Mouse (Mus musculus): ENCODE measurements around the gene Spock2. TPM values are rescaled to one million over a fixed set of nuclear protein-coding genes. Genes with fewer than 3 reads are reported as not detected.
"Not testable (repeated sequence)": the region's sequence is repeated elsewhere in the genome, so short reads cannot be mapped to it uniquely, and the experiment has no call there.

The Spock2 gene
- total RNA-seq, 2 experiments from 2014 or later: not detected

DNA sequence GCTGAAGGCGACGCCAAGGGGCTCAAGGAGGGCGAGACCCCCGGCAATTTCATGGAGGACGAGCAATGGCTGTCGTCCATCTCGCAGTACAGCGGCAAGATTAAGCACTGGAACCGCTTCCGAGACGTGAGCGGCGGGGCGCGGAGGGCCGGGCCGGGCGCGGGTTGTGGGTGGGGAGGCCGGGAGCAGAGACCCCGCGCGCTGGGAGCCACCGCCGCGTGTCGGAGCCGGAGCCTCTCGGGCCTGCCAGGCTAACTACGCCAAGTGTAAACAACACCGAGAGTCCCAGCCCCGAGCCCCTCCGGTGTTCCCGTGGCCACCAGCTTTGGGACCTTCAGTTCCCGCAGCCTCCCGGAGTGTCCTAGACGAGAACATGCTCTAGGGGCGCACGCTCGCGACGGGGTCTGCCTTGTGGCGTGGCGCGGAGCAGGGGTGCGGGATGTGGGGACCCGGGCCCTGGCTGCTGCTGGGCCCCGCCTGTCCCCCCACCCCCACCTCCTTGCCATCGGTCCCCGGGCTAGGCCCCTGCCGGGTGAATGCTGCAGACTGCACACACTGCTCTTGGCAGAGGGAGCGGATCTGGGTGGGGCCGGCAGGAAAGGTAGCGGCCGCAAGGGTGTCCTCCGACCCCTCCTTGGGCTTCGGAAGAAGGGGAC is 640 bp downstream of the Spock2 start:
- no peak for ATAC-seq (replicated peaks; ENCODE audit: low FRiP score, poor library complexity, severe bottlenecking)

DNA sequence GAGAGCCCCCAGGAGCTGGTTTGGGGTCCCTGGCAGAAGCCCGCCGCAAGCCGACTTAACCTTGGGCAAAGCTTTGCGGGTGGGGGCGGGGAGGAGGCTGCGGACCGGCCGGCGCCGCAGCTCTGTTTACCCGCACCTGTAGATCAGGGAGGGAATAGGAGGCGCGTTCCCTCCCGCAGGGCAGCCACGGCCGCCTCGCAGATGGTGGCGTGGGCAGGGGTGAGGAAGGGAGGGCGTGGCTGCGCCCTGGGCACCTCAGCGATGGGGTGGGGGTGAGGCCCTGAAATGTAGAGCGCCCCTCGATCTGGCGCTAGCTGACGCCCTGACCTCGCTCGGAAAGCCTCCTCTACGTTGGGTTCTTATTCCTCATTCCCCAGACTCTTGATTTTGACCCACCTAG is 1.4 kb downstream of the Spock2 start:
- no peak for ATAC-seq (replicated peaks; ENCODE audit: low FRiP score, poor library complexity, severe bottlenecking)

DNA sequence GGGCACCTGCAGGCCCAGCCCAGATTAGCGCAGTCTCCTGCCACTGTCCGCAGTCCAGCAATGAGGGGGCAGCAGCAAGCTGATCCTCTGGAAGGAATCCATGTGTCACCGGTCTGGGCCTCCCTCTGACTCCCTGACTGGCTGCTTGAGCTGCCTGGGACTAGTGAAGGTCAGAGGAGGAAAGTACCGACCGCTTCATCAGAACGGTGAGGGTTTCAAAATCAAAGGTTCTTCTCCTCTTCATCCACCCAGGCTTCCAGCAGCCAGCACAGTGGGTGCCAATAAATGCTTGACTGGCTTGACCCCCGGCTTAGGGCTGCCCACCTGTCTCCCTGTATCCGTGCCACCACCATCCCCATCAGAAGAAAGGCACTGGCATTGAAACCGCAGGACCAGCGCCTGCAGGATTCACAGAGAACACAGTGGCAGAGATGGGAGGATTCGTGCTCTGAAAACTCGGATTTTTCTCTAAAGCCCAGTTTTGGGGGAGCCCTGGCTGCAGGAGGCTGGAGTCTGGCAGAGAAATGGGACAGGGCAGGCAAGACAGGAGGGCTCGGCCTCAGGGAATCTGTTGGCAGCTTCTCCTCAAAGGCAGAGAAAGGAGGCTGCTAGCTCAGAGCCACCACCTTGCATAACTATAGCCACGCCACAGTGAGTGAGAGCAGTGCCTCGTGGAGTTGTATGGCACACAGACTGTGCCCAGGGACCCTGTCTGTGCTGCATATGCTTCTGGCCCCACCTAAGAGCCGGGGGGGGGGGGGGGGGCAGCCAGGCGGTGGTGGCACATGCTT is 2.5 kb downstream of the Spock2 start:
- ATAC-seq (replicated peaks; ENCODE audit: low FRiP score, poor library complexity, severe bottlenecking): no peak

DNA sequence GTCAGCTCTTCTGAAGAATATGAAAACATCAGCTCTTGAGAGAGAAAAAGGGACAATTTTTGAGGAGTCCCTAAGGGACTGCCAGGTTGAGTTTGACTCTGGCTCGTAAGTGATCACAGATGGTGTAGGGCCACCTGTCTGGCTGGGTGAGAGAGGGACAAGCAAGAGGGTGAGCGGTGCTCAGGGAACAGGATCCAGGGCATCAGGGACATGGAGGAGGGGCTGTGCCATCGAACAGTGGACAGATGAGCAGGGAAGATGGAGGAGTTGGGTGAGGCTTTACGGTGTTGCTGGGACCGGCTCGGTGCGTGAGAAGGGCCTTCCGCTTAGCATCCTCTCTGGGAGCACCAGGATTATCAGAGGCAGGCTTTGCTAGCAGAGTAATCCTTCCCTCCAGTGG is 3.3 kb downstream of the Spock2 start:
- no peak for ATAC-seq (replicated peaks; ENCODE audit: low FRiP score, poor library complexity, severe bottlenecking)

DNA sequence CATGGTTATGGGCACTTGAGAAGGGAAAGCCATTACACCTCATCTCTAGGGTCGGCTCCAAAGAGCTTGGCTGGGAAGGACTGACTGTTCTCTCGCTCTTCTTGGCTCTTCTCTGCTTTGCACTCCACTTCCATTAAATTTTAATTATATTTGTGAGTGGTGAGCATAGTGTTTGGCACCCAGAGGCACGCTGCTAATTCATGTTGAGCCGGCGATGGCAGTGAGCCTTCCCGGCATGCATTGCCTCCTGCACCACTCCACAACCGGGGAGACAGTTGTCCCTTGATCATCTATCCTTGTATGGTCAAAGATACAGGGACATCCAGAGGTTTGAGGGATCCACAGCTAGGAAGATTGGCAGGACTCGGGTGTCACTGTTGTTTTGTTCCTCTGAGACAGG is 4.0 kb downstream of the Spock2 start:
- no peak for ATAC-seq (replicated peaks; ENCODE audit: low FRiP score, poor library complexity, severe bottlenecking)

DNA sequence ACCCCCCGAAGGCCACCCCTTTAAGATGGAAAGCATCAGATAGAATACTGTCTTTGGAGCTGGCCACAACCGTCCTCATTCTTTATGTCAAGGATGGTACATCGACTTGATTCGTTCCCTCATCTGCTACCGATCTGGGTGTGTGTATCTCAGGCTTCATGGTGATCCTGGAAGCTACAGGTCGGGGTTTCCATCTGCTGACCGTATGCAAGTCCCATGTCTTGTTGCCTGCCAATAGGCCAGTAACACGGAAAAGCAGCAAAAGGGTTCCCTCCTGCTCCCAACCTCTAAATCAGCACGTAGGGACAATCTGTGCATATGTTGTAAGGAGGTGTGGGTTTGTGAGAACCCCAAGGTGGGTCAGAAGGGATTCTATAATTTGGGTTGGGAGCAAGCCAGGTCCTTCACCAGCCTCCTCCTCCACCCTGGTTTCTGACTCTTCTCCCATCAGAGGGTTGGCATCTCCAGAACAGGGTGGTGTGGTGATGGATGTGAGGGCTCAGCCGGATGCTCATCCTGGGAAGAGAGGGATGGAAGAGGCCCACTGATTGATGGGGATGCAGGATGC is 5.0 kb downstream of the Spock2 start:
- no peak for ATAC-seq (replicated peaks; ENCODE audit: low FRiP score, poor library complexity, severe bottlenecking)

DNA sequence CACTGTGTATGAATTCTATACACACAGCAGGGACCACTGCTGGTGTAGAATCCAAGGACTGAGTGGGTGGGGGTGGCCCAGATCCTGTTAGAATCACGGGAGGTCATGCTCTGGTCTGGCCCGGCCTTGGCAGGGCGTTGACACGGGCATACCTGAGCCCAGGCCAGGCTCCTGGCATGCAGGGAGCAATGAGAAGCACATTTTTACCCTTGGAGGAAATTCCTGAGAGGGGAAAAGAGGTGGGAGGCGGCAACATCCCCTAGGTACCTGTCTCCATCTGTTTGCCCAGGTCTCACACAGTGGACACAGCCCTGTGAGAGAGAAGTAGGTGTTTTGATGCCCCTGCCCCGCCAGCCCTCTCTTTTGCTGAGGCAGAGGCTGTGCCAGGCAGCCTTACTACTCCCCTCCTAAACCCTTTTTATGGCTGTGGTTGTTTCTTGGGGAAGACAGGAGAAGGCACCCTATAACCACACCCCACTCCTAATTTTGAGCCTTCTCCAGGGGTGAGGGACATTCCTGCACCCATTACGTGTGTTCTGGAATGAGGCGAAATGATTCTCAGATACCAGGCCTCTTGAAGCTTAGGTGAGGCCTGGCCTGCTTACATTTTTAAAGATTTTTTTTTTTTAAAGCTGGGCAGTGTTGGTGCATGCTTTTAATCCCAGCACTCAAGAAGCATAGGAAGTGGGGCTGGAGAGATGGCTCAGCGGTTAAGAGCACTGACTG is 8.1 kb downstream of the Spock2 start:
- ATAC-seq (replicated peaks; ENCODE audit: low FRiP score, poor library complexity, severe bottlenecking): no peak

DNA sequence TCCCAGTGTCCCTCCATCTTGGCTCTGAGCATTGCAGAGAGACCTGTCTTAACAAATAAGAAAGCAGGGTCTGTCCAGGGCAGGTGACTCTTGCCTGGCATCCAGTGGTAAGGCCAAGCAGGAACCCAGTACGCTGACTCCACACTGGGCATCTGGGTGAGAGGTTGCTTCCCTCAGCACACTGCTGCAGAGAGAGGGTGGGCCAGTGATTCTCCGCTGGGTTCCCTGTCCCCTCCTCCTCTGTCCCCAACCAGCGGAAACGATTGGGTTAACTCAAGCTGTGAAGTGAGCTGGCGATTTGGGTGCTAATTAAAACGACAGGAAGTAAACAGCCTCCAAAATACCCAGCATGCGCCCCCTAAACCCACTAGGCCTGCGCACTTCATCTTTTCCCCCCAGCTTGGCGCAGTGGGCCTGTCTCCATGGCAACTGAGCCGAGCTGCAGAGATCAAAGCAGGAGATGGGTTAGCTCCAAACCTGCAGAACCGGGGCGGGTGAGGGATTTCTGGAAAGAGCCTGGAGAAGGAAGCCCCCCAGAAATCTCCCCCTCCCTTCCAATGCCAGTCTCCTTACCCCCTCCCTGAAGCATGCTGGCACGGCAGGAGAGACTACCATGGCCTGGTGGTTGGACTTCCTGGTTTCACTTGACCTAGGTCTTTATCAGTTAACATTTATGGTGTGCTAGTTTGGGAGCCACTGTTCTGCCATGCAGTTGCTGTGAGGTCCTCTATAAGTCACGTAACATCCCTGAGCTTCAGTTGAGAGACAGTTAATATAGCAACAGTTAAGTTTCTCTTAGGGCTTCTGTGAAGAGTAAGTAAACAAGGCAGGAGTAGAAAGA is 9.5 kb downstream of the Spock2 start:
- no peak for ATAC-seq (replicated peaks; ENCODE audit: low FRiP score, poor library complexity, severe bottlenecking)

DNA sequence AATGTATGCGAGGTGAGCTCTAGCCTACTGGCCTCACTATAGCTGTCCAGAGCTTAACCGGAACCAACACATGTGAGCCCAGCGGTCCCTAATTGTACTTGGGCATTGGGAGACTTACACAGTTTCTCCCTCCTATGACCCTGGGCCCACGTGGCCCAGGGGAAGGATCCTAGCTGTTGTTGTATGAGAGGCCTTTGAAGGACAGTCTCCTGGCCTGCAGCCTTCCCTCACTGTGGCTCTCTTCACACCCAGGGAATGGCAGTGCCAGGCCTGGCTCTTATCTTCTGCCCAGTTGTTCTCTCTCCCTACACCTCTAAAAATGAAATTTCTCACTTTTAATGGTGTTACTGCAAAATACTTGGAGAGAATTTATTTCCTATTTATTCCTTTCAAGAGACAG is 11.0 kb downstream of the Spock2 start:
- ATAC-seq (replicated peaks; ENCODE audit: low FRiP score, poor library complexity, severe bottlenecking): no peak

DNA sequence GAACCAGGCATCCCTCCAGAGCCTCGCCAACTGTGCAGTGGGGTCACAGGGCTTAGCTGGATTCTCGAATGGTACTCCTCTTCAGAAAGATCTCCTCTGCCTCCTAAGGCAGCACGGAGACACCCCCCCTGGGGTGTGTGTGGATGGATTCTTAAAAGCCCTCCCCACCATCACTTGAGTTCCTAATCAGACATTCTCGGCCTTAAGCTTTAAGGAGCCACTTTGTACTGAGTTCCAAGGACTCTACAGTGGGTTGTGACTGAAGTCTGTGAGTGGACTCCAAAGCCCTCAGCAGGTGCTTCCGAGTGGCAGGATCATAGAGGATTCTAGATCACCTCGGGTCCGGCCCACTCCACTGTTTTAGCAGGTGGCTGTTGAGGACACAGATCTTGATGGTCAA is 12.4 kb downstream of the Spock2 start:
- no peak for ATAC-seq (replicated peaks; ENCODE audit: low FRiP score, poor library complexity, severe bottlenecking)

DNA sequence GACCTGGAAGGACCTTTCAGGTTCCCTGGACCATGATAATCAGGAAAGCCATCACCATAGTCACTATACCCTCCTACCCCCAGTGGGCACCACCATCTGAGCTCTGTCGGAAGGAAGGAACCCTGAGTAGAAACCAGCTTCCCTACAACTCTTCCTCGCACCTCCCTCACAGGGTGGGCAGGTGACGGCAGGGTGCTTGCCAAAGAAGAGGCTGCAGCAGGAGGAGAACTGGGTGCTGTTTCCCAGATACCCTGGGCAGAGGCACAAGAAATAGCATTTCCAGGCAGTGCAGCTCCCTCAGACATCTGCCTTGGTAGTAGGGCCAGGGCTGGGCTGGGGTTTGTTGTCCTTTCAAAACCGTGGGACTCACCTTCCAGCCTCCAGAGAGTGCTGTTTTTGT is 14.6 kb downstream of the Spock2 start:
- ATAC-seq (replicated peaks; ENCODE audit: low FRiP score, poor library complexity, severe bottlenecking): no peak

DNA sequence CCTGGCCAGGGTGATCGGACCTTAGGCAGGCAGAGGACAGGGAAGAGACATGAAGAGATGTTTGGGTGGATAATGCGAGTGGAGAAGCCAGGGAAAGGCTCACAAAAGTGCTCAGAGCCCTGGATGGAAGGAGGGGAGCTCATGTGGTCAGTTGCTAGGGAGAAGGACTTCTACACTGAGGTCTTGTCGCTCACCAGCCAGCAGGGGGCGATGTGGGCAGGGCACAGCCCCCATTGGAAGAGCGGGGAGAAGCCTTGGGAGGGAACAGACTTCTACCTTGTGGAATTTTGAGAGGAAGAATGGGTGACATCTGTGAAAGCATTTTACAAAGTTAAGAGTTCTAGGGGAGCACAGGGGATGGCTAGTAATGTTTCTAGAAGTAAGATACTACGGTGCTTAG is 18.1 kb downstream of the Spock2 start:
- ATAC-seq (replicated peaks; ENCODE audit: low FRiP score, poor library complexity, severe bottlenecking): no peak

DNA sequence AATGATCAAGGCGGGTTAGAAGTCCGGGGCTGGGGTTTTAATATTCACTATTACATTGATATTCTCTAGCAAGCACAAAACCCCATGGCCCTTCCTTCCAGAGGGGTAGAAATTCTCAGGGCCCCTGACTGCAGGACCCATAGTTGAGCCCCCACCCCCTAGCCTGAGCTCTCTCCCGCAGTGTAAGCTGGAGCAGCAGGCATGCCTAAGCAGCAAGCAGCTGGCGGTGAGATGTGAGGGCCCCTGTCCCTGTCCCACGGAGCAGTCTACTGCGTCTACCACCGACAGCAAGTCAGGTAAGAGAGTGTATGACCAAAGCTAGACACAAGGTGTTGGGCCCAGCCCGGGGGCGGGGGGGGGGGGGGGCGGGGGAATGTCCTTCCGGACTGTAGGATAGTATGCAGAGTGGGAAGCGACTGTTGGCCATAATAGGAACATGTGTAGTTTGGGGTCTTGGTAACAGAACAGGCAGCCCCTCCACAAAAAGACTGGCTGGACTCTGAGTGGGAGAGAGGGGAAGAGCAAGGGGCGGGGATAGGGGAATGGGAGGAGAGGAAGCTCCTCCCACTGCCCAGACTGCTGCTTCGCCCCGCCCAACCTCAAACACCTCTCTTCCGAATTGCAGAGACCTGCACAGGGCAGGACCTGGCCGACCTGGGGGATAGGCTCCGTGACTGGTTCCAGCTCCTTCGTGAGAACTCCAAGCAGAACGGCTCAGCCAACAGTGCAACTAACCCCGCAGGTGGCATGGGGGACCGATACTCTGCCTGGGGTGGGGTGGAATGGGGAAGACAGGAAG is 19.7 kb downstream of the Spock2 start:
- no peak for ATAC-seq (replicated peaks; ENCODE audit: low FRiP score, poor library complexity, severe bottlenecking)

DNA sequence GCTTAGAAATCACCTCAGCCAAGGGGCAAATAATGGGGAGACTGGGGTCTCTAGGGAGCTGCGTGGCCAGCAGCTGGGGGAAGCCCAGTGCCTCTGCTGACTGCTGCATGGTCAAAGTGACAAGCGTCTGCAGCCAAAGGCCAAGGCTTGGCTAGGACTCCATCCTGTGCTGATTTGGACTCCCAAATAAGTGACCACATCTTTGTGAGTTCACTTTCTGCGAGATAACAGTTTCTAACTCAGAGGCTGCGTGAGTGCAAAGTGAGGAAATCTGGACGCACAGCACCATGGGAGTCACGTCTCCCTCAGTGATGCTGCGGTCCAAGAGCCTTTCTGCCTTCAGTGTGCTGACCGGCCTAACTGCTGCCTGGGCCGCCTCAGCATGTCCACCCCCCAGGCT is 22.3 kb downstream of the Spock2 start:
- ATAC-seq (replicated peaks; ENCODE audit: low FRiP score, poor library complexity, severe bottlenecking): no peak

DNA sequence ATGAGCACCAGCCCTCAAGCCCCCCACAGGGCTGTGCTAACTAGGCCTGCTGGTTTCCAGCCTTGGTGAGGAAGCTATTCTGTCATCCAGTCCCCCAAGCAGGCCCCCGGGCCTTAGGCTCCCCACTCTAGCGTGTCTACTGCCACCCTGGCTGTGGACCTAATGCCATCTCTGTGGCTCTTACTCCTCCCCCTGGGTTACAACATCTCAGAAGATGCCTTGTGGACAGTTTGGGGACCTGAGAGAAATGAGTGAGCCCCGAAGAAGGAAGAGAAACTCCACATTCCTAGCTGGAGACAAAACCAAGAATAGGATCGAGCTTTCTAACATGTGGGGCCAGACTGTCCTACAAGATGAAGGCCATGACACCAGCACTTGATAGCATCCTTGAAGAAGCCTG is 24.5 kb downstream of the Spock2 start:
- ATAC-seq (replicated peaks; ENCODE audit: low FRiP score, poor library complexity, severe bottlenecking): no peak

DNA sequence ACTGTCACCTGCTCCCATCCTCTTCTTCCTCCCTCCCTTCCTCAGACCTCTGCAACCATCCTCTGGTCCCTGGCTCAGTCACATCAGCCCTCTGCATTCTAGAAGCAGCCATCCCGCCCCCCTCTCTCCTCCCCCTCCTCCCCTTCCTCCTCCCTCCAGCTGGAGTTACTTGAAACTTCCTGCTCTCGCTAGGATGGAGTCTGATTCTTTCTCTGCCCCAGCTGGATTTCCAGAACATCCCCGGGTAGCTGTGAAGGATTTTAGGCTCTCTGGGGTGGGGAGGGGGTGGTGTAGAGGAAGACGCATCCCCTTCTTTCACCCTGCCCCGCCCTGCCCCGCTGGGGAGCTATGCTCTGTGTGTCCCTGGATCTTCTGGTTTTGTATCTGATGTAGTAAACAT is 27.5 kb downstream of the Spock2 start:
- ATAC-seq (replicated peaks; ENCODE audit: low FRiP score, poor library complexity, severe bottlenecking): no peak

DNA sequence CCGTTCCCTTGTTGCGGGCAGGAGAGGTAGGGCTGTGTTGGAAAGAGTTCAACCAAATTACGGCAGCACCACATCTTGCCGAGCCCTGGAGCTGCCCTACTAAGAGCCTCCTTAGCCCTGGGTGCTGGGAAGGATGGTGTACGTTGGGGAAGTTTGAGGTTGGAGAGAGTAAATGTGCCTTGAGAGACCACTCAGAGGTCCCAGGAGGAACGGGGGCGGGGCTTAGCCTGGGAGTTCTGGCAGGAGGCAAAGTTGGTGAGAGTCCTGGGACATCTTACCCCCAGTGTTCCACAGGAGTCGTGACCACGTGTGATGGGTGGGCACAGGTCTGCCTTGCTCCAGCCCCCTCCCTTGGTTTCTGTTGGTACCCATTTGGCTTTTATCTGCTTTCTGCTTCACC is 28.2 kb downstream of the Spock2 start:
- no peak for ATAC-seq (replicated peaks; ENCODE audit: low FRiP score, poor library complexity, severe bottlenecking)

DNA sequence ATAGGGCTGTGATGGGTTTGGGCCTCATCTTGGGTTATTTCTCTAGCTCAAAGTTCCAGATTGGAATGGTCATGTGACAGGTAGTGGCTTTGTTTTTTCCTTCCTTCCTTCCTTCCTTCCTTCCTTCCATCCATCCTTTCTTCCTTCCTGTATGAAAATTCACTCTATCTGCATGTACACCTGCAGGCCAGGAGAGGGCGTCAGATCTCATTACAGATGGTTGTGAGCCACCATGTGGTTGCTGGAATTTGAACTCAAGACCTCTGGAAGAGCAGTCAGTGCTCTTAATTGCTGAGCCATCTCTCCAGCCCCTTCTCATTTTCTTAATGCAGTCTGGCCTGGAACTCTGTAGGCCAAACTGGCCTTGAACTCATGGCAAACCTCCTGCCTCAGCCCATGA is 30.0 kb downstream of the Spock2 start:
- ATAC-seq (replicated peaks; ENCODE audit: low FRiP score, poor library complexity, severe bottlenecking): not testable (repeated sequence)

DNA sequence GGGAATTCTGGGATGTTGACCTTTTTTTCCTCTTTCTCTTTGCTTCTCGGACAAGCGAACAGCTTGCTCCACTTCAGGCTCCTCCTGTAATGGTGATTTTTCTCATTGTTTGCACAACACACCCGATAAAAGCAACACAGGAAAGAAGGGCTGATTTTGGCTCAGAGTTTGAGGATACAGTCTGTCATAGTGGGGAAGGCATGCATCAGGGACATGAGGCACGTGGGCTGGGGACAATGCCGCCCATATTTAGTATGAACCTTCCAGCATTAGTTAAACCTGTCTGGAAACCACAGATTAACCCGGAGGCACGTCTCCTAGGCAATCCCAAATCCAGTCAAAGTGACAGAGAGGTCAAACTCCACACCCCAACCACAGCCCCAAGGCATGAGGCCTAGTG is 30.9 kb downstream of the Spock2 start:
- ATAC-seq (replicated peaks; ENCODE audit: low FRiP score, poor library complexity, severe bottlenecking): no peak
